Mouse (Mus musculus) right cerebral cortex, postnatal 14 days (tissue): ENCODE results near the gene Btd.
A peak's percentile ranks its signal among the peaks of the same experiment; 100 is the strongest.

Experiments
- DNase-seq: peaks from one replicate; pipeline ENCODE4 v3.0.0; 2022

Btd gene

GRCm38 (mm10) chr14:31666931-31667705 is 26.3 kb downstream of the Btd start:
- no peak for DNase-seq

DNA sequence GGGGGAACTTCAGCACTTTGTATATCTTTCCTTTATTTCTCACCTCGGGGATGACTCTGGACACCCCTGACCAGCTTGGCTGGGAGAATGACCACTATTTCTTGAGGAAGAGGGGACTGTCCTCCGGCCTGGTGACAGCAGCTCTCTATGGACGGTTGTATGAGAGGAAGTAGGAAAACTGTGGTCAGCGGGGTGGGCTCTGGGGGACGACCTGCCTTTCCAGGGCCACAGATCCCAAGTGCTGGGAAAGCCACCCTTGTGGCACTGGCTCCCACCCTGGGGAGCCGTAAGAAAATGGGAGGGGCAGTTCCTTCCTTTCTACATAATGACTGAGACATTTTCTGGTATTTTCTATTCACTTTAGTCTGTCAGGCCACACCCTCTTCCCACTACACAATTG is 26.9 kb downstream of the Btd start:
- no peak for DNase-seq

- DNase-seq, result peak; percentile 58
Observed at GRCm38 (mm10) chr14:31668326-31668725, 27.5 kb downstream of the Btd start.

GRCm38 (mm10) chr14:31669161-31669611 is 28.4 kb downstream of the Btd start:
- peak; percentile 61 for DNase-seq

DNA sequence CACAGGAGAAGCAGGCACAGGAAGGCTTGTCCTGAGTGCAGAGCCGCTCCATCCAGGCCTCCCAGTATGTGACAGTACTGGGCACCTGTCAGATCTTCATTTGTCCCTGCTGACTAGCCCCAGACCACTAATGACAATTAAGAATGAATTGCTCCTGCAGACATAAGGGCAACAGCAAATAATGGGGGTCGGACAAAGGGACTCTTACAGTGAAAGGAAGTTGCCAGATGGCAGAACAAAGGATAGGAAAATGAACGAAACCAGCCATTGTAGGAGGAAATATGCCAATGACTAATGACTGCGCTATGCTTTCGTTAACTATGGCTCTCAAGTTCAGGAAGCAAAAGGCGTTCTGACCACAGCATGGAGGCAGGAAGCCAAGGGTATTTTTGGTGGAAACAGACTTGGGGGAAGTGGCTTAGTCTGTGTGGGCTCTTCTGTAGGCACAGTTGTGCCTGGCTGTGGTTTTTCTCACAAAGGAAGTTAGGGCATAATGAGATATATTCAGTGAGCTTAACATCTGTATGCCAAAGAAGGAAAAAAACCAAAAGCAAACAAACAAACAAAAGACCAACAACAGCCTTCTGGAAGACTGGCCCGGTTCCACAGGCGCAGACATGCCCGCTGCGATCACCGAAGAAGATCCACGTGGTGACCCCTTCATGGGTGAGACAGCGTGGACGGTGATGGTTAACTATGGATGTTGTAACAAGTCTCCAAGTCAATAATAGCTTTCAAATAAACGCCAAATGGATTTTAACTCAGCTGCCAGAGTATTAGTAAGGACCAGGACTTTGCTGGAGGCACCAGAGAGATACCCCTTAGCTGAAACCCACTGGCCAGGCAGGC is 29.0 kb downstream of the Btd start:
- DNase-seq, result no peak

GRCm38 (mm10) chr14:31671635-31672320 is 30.9 kb downstream of the Btd start:
- DNase-seq, result no peak

DNA sequence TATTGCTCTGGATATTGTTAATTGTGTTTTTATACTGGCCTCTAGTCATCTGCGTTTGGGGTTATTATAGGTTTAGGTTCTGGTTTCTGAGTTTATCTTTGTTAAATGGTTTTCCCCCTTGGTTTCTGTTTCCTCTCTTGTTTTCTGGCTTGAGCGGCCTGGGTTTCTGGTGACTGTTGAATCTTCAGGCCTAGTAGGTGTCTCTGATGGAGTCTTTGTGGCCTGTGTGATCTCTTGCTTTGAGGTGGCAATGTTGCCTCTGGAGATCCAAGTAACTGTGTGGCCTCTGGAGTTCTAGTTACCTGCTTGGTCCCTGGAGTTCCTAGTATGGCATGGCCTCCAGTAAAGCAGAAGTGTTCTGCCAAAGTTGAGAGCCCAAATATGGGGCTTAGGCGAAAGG is 39.8 kb downstream of the Btd start:
- DNase-seq, result no peak

GRCm38 (mm10) chr14:31681291-31681690 is 40.5 kb downstream of the Btd start:
- no peak for DNase-seq

DNA sequence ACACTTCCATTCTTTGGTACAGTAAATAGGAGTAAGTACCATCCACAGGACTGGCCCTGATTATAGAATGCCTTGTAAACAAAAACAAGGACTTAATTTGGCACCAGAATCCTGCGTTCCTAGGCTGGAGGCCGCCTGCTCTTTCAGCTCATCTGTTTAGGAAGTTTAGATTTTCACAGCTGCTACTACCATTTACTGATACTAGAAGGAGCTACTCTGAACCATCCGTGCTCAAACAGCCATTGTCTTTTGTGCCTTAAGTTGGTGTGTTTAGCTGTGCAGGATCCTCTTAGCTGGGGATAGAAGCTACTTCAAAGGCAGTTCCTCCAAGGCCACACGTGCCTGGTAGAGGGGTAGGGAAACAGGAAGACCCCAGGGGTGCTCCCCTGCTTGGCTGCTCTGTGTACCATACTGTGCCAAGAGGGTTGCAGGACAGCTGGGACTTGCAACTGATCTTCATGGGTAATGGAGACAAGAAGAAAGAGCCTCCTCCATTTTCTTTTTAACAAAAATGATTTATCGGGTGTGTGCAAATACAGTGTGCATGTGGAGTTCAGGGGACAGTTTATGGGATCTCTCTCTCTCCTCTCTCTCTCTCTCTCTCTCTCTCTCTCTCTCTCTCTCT is 41.2 kb downstream of the Btd start:
- no peak for DNase-seq

GRCm38 (mm10) chr14:31683610-31684009 is 42.8 kb downstream of the Btd start:
- no peak for DNase-seq

DNA sequence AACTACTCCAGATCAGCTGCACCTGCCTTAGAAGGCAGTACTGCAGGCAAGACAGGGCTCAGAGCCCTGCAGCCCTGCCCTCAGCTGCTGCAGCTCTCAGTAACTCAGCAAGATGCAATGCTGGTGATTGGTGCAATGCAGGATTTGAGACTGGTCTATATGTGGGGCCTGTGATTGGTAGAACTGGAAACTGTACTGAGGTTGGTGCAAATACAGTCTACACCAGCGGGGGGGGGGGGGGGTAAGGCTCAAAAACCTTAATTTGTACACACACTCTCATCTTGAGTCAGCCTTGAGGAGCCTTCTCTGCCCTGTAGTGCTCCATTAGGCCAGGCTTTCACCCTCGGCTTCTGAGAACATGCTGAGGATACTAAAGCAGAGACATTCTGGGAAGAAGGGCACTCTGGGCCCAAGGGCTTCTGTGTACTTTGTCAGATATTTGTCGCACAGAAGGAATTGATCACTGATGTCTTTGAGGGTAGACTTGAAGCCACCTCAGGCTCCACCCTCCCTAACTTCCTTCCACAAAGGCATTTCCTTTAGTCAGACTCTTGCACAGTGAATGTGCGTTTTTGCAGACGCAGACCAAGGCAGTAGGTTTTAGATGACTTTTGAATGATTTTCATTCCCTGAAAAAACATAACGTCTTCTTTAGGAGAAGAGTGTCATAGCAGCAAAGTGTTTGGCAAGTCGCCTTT is 43.7 kb downstream of the Btd start:
- DNase-seq, result no peak

GRCm38 (mm10) chr14:31685680-31686079 is 44.9 kb downstream of the Btd start:
- no peak for DNase-seq

- DNase-seq, result no peak
Observed at GRCm38 (mm10) chr14:31686231-31686630, 45.4 kb downstream of the Btd start.

DNA sequence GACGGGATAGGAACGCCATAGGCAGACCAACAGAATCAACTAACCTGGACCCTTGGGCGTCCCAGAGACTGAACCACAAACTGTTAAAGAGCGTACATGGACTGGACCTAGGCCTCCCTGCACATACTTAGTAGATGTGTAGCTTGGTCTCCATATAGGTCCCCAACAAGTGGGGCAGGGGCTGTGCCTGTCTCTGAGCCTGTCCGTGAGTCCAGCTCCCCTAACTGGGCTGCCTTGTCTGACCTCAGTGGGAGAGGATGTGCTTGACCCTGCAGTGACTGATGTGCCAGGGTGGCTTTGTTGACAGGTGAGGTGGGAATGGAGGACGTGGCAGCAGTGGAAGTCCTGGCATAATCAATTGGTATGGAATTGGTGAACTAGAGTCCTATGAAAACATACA is 51.7 kb downstream of the Btd start:
- no peak for DNase-seq

DNA sequence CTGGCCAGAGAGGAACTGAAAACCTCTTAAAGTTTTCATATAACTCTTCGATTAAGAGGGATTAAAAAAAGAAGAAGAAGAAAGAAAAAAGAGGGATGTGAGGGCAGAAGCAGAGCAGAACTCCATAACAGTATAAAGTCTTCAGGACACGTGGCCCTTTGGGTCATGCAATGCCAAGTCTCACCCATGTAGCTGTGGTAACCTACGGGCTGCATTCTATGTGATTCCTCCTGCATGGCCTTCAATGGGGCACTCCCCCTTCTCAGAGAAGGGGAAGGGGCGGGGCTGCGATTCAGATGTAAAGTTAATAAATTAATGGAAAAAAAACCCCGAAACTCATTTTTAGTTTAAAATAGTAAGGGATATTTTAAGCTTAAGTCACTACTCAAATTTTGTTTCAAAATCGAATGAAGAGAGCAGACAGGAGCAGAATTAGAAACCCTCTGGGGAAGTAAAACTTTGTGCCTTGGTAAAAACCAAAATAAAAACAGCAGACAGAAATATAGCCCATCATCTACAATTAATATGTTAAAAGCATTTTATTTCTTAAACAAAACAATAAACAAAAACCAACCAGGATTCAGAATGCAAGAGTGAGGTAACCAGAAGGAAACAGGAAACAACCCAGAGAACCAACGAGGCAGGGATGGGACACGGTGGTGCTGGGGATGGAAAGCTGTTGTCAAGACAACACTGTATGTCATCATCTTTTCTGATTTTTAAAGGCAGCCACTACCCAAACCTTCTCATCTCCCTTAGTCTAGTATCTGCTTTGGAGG is 55.6 kb downstream of the Btd start:
- no peak for DNase-seq

DNA sequence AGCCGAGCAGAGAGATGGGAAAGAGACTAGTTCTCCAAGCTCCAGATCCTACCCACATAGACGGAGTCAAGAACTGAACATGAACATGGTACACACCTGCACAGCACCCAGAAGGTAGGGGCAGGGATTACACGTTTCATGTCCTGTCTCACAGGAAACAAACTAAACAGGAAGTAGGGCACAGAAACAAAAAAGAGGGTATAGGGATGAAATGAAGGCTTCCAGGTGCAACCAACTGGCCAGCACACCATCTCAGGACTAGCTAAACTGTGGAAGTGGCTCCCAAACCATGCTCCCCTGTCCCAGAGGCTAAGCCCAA is 56.1 kb downstream of the Btd start:
- DNase-seq, result no peak

- DNase-seq, result no peak
Observed at GRCm38 (mm10) chr14:31697346-31697745, 56.5 kb downstream of the Btd start.

DNA sequence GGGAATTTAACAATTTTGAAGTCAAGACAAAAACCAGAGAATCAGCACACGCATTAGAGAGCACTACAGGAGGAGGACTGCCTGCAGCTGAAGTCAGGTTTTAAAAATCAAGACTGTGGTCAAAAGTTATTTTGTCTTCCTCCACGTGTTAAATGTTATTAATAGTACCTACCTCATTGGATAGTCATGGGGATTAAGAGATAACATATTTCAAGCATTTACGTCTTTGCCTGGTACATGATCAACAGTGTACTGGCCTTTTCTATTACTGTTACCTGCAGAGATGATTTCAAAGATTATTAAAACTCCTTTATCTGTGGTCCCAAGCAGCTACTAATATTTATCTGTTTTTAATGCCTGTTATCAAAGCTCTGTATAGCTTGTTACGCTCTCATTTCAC is 56.9 kb downstream of the Btd start:
- DNase-seq, result no peak

DNA sequence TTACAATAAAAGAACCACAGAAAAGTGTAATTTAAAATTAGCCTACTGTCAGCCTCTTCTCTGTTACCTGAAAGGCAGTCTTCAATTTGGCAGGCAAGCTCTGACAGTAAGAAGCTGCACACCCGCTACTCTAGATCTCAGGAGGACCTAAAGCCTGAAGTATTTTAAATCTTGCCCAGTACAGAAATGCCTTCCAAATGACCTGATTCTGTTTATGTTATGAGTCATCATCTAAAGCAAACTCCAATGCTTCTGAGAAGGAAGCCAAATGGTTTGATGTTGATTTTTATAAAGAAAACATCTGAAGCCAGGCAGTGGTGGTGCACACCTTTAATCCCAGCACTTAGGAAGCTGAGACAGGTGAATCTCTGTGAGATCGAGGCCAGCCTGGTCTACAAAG is 59.5 kb downstream of the Btd start:
- DNase-seq, result no peak

DNA sequence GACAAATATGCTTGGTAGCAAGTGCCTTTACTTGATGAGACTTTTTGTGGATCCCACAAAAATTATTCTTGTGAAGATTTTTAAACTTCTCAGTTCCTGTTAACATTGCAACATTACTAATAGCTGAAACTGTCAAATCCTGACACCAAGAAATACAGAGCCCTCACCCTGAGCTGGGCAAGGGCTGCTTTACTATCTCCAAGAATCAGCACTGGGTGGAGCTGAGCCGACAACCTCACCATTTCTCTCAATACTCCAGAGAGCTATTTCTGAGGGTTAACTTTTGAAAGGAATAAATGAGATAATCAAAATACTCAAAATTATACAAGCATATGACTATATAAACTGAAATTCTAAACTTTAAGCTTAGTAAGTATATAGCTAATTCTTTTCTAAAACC is 68.5 kb downstream of the Btd start:
- DNase-seq, result no peak

- no peak for DNase-seq
Observed at GRCm38 (mm10) chr14:31715669-31716068, 74.8 kb downstream of the Btd start.

DNA sequence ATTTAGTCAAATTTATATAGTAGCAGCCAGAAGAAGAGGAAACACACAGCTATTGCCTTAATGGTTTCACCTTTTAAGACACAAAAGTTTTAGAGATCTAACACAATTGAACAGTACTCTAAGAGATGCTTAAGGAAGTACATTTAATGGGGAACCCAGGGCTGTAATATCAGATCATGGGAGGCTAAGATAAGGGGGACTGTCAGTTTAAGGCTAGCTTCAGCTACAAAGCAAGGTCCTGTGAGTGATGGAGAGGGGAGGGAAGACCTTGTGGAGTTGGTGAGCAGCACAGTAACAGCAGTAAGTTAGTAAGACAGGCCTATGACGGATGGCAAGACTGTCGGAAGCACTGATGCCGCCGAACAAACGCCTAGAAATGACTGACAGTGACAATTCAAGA is 76.5 kb downstream of the Btd start:
- no peak for DNase-seq
